Mouse (Mus musculus) gastrocnemius, postnatal 36 days (tissue): ENCODE results near the gene Dock3. TPM values are rescaled to one million over a fixed set of nuclear protein-coding genes. Genes with fewer than 3 reads are reported as not detected.

Source experiments
- DNase-seq, 2 experiments: peaks; one replicate each; pipeline ENCODE4 v3.0.0; 2022
- intact Hi-C: fragments of 180-260 bp; cut with DNase I; formaldehyde crosslinking; loops from one replicate; pipeline ENCODE4 v1.15.1; 2025
- total RNA-seq, 2 experiments: library from RNA; stranded (reverse); gene quantifications; 2 replicates each; pipeline ENCODE4 v1.2.3; 2021

The Dock3 gene
- total RNA-seq, 2 experiments from 2014 or later: not detected

DNA sequence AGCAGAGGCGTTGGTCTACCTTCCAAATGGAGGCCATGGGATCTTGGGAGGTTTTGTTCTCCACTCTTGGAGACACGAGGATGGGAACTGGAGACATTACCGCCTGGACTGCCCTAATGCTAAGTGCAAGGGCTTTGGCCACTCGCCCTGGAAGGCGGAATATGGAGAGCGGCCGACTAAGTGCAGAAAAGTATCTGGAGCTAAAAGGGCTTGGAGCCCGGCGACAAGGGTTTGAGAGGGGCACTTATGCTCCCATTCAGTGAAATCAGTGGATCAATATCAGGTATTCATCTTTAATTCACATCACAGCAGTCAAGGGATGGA is 339.2 kb downstream of the Dock3 start:
- intact Hi-C loops: no loop called here
- no peak for DNase-seq

DNA sequence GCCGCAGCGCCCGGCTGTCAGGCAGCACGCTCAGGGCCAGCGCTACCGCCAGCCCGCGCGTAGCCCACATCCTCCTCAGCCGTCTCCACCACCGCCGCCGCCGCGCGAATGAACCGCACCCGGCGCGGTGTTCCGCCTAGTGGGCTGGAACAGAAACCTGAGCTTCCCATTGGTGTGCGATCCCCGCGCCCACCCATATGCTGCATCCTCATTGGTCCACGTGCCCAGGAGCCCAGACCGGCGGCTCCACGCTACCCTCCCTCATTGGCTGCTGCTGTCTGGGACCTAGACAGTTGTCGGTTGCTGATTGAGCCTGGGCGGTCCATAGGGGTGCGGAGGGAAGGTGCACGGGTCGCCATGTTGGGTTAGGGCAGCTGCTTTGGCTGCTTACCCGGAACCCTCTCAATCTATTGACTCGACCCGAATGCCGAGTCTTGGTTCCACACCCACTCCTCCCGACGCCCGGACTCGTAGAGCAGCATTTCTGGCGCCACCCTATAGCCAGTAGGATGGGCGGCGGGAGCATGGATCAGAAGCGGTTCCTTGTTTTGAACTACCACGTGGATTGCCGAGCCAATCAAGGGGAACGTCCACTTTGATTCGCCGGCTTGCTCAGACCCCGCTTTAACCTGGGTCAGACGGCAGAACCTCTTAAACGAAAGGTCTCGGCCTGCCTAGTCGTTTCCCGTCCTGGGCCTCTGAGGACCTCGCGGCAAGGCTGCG is 339.7 kb downstream of the Dock3 start, which contains the start of gene Manf:
TSS of gene Manf (minus strand) at position 151 of the 723 bp plus-strand sequence.
- peak; percentile 91 to 96 for DNase-seq
- intact Hi-C loops: no loop called here

DNA sequence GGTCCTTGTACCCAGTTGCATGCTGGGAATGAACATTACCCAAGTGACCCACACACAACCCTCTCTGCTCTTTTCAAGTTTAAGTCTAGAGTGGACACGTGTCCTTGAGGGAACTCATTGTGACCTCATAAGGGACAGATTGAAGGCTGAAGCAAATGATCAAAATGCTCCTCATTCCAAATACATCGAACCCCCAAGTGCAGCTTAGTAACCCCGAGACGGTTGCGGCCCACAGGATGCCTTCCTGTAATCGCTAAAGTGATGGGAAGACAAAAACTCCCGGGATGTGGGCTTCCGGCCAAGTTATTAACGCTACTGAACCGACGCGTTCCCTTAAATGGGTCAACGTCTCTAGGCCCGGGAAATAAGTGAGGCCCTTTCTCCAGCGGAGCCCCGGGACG is 340.4 kb downstream of the Dock3 start:
- no peak for DNase-seq
- intact Hi-C loops: no loop called here

DNA sequence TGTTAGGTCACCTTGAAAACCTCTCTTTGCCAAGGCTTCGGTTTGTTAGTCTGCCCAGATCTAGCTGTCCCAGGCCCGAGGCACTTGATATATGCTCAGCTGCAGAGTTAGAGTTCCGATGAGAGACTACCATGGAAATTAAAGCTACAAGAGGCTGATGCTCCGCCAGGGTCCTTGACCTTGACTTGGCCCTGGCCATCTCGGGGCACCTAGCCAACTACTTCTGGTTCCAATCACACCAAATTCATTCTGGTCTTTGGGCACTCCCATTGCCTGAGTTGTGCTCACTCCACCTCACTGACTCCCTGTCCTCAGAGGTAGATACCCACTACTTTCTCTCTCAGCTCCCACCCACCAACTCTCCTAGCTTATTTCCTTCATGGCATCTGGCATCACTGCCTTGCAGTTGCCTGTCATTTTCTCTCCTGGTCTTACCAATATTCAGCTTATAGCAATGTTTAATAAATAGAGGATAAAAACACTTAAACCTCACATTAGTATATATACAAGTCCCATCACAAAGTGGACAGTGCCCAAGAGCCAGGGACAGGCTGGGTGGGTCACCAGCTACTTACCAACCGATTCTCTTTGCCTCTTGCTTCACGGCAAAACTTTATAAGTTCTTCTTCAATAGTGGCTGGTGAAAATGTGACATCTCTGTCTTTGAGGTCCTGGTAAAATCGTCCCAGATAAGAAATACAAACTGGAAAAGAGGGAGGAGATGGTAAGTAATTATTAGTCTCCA is 341.0 kb downstream of the Dock3 start:
- no peak for DNase-seq
- intact Hi-C loops: no loop called here

DNA sequence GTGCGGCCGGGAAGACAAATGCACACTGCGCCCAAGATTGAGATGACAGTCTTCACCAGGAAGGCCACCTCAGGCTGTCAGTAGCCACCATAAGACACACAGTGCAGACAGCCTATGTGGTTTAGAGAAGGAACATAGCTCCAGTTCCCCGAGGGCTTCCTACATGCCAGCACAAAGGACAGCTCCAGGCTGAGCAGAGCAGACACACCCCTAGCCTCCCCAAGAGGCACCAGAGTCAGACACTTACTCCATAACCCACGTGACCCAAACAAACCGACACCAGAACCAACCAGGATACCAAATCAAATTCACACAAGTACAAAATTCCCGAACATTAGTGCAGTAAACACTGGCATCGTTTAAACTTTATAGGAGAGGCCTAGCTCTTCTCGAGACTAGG is 342.4 kb downstream of the Dock3 start:
- intact Hi-C loops: loop anchor here (10.0 kb wide), 1 partner anchor 435 kb away; the partner anchor contains the start of gene Pcbp4
- no peak for DNase-seq

DNA sequence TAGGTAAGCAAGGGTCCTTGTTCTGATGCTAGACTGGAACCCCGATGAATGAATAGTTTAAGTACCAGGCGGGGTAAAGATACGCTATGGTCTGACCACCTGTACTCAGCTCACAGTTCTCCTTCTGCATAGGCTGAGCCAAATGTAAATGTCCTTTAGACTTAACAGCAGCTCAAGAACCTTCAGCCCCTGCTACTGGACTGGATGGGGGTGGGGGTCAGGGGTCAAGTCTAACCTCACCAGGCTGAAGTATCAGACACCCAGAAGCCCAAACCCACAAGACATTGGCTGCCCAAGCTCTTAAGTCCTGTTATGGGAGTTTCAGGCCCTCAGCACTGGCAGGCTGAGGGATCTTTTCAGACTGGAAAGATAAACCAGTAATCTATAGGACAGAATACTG is 343.4 kb downstream of the Dock3 start:
- intact Hi-C loops: loop anchor here (10.0 kb wide), 1 partner anchor 434 kb away; the partner anchor contains the start of gene Pcbp4
- DNase-seq: no peak

DNA sequence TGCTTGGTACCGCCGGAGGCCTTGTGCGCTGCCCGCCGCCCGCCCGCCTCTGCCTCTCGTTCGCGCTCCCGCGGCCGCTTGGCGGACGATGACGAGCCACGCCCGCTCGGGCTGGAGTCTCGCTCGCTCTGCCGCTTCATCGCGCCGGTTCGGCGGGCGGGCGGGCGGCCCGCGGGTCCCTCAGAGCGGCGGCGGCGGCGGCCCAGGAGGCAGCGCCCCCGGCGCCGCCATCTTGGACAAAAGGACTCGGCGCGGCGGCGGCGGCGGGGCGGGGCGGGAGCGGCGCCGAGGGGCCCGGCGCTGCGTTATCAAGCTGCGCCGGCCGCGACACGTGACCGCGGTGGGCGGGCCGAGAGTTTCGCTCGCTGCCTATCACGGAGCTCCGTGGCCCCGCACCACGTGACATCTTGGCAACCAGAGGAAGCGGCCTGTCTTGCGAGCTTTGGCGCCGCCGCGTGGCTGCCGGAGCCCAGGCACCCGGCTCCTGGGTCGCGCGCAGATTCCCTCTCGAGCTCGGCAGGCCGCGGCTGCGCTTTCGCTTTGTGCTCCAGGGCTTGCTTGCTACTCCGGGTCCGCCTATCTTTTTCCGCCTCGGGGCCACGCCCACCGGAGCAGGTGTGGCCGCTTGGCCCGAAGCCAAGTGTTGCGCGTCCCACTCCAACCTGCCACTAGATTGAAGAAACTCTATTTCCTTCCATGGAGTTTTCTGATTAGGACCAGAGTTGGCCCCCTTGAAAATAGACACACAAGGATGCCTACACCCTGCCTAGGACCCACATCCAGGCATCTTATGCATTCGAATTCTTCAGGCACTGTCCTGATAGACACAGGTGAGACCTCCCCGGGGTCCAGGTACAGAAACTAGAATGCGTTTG is 344.6 kb downstream of the Dock3 start, which contains the start of gene Rbm15b:
TSS of gene Rbm15b (minus strand) at position 601 of the 875 bp plus-strand sequence.
- intact Hi-C loops: loop anchor here (2.0 to 10.0 kb wide), 3 partner anchors 64 to 432 kb away; partner anchors contain the start of gene Pcbp4
- DNase-seq: peak; percentile 95 to 96

DNA sequence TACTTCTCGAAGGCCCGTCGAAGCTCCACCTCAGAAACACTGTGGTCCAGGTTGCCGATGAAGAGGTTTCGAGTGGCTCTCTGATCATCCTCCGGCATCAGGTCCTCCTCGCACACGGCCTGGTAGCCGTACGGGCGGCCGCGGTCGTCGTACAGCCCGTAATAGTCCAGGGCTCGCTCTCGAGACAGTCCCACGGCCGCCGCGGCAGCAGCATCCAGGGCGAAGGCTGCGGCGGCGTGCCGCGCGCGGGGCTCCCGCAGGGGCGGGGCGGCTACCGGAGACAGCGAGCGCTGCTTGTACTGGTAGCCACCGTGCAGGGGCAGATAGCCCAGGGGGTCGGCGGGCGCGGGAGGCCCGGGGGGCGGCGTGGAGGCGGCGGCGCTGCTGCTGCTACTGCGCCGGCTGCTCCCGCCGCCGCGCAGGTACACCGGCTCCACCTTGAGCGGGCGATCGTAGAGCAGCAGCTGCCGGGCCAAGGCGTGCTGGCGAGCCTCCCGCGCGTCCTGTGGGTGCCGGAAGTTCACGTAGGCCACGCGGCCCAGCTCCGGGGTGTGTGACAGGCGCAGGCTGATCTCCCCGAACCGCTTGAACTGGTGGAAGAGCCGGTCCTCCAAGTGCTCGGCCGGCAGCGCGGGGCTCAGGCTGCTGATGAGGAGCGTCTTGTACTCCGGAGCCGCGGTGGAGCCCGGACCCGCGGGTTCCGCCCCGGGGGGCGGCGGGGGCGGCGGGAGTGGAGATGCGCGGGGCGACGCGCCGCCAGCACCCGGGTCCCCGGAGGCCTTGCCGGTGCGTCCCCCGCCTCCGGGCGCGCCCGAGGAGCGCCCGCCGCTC is 345.6 kb downstream of the Dock3 start:
- DNase-seq: peak in 1 of 2 experiments; percentile 21
- intact Hi-C loops: loop anchor here (2.0 to 10.0 kb wide), 3 partner anchors 63 to 431 kb away; partner anchors contain the start of gene Pcbp4

DNA sequence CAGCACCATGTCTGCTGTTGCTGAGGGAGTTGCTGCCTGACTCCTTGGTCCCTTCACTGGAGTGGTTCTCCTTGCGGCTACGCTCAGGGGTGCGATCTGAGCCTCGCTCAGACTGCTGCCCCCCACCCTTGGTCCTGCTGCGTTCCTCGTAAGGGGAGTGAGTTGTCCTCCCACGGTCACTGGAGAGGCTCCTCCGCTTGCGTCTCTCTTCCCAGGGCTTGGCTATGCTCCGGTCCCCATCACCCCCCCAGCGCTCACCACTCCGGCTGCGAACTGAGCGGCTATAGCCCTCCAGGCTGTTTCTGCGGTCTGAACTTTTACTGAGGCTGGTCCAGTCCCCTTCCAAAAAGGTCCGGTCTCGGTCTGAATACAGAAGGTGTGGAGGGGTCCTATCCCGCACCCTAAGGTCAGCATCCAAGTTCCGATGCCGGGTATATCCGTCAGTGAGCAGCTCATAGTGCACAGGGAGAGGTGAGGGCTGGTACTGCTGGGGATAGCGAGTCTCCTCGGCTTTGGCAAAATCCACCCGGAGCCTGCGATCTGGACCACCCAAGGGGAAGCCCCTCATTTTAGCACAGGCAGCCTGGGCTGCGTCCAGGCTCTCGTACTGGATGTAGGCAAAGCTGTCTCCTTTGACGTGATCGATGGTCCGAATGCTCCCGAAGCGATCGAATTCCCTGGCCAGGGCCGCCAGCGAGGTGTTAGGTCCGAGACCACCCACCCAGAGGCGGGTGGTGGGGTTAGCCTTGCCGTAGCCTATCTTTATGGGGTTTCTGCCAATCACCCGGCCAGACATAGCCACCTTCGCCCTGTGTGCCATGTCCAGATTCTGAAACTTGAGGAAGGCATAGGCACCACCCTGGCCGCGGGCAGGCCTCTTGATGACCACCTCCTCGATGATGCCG is 346.5 kb downstream of the Dock3 start:
- DNase-seq: no peak
- intact Hi-C loops: loop anchor here (10.0 kb wide), 1 partner anchor 430 kb away; the partner anchor contains the start of gene Pcbp4

DNA sequence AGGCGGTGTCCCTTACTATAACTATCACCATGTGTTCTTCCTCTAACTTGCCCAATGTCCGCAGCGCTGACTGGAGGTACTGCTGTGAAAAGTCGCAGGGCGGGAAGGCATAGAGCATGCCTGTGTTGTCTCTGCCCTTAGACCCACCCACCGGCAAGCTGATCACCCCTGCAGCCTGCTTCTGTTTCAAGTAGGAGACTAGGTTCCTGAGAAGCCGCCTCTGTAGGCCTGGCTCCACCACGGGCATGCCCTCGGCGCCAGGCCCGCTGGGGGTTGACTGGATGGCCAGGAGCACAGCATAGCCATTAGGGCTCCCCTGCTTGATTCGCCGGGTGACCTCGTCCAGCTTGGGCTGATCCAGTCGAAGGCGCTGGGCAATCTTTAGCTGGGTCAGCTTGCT is 347.4 kb downstream of the Dock3 start:
- intact Hi-C loops: loop anchor here (10.0 kb wide), 1 partner anchor 430 kb away; the partner anchor contains the start of gene Pcbp4
- DNase-seq: no peak

DNA sequence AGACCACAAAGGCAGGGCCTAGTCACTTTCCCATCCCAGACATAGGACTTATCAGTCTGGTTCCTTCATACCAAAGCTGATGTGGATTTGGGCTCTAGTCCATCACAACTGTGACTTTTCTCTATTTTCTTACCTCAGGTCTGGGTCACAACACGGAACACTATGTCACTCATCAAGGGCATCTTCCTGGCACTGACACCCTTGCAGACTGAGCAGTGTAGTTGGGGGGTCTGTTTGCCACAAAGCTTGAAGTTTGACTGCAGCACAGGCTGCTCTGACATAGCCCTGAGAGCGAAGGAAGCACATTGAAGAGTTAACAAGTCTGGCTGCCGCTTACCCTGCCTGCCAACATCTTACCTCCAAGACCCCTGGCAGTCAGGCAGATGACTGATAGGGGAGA is 348.6 kb downstream of the Dock3 start:
- intact Hi-C loops: loop anchor here (10.0 kb wide), 1 partner anchor 428 kb away; the partner anchor contains the start of gene Pcbp4
- no peak for DNase-seq

DNA sequence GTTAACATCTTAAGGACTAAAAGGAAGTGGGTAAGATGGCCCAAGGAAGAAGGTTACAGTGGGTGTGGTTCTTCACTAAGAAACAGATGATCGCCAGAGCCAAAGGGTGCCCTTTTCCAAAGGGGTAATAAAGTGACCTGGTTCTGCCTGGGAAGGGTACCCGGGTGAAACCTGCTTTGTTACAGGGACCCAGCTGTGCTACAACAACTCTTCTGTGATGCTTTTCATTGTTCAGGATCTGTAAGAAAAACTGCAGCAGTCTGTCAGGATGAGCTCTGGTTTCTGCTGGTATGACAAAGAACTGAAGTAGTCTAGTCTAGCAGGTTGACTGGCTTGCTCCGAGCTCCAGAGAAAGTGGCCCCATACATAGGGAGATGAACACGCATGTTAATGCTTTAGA is 349.5 kb downstream of the Dock3 start:
- no peak for DNase-seq

DNA sequence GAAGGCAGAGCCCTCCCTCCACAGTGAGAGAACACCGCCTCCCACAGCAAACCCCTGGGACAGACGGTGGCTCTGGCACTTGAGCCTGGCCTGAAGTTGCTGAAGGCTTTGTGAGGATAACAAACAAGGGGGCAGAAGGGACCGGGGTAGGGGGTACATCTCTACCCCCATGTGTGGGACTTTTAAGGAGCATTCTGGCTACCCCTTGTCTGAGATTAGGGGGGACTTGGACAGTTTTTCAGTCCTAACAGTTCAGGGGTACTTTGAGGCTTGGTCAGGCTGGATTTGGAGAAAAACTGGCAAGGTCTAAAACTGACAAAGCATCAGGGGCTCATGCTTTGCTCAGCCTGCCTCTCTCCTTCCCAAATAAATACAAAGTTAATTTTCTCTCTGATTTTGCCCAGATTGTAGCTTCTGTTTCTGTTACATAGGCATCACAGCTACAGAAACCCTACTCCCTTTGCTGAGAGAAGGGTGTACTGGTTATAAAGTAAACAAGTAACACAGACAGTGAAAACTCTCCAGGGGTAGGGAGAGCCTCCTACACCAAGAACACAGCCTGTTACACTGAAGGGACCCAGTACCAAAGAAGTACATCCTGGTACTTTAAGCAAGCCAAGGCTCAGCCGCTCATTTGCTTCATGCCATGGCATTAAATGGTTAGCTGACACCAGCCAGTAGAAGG is 350.5 kb downstream of the Dock3 start:
- intact Hi-C loops: loop anchor here (10.0 kb wide), 1 partner anchor 426 kb away; the partner anchor contains the start of gene Pcbp4
- no peak for DNase-seq

More for the DNA sequence above, 349.5 kb downstream of the Dock3 start:
- intact Hi-C loops: loop anchor here (10.0 kb wide), 1 partner anchor 427 kb away; the partner anchor contains the start of gene Pcbp4

DNA sequence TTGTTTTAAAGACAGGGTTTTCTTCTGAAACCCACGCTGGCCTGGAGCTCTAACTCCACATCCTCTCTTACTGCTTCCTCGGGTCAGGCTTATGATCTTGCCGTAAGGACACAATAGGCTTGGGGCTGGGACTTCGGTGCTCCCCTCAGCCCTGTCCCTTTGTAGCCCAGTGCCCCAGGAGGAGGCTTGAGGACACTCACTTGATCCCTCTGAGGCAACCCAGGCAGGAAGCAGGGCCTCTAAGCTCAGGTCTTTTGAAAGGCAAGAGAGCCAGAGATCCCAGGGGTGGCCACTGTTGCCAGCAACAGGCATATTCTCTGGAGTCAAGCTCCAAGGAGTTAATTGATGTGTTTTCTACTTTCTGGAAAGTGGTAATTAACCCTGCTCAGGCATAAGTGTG is 352.2 kb downstream of the Dock3 start:
- intact Hi-C loops: no loop called here

DNA sequence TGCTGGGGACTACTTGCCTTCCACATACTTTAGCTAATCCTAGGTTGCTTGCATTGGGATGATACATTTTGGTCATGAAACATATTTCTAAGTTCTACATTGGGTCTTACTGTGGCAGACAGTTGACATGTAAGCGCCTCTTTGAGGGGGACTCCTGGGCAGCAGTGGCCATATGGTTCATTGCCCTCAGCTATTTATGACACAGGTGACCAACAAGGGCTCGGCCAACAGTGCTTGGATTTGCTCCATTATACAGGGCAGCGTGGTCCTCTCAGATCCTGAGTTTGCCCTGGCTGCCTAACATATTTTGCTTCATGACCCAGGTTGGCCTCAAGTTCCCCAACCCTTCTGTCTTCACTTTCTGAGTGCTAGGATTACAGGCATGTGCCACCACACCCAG is 355.0 kb downstream of the Dock3 start:
- no peak for DNase-seq
- intact Hi-C loops: no loop called here

More for the DNA sequence above, 352.2 kb downstream of the Dock3 start:
- DNase-seq: no peak

DNA sequence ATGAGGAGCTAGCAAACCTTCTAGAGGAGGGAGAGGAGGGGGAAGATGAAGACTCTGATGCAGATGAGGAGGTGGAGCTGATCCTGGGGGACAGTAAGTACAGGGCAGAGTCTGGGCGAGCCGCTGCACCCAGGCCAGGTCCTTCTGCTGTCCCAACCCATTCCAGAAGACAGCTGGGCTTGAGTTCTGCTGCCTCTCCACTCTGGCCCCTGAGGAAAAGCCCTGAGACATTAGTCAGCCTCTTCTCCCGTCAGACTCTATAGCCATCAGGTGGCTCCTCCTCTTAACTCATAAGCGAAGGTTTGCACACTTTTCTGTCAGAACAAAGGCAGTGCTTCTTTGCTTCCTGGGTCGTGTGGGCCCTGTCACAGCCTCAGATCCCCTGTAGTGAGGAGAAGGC is 357.5 kb downstream of the Dock3 start:
- intact Hi-C loops: loop anchor here (5.0 kb wide), 1 partner anchor 37 kb away; no protein-coding TSS in a partner anchor
- no peak for DNase-seq

DNA sequence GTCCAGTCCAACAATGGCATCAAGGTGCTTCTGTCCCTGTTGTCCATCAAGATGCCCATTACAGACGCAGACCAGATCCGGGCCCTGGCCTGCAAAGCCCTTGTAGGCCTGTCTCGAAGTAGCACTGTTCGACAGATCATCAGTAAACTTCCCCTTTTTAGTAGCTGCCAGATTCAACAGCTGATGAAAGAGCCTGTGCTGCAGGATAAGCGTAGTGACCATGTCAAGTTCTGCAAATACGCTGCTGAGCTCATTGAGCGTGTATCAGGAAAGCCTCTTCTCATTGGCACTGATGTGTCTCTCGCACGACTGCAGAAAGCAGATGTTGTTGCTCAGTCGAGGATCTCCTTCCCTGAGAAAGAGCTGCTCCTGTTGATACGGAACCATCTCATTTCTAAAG is 373.7 kb downstream of the Dock3 start:
- intact Hi-C loops: no loop called here
- DNase-seq: no peak

DNA sequence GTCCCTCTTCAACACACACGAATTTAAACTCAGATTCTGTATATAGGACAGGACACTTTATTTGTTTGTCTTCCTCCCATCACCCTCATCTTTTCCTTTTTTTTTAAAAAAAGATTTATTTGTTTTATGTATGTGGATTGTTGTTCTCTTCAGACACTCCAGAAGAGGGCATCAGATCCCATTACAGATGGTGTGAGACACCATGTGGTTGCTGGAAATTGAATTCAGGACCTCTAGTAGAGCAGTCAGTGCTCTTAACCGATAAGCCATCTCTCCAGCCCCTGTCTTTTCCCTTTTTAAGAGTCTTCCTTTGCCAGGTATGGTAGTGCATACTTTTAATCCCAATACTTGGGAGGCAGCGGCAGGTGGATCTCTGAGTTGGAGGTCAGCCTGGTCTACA is 375.0 kb downstream of the Dock3 start:
- no peak for DNase-seq
- intact Hi-C loops: no loop called here
